Mouse (Mus musculus): ENCODE data around the gene Micu2.
A peak's percentile ranks its signal among the peaks of the same experiment; 100 is the strongest.
"Not testable (repeated sequence)": the region's sequence is repeated elsewhere in the genome, so short reads cannot be mapped to it uniquely, and the experiment has no call there.

The Micu2 gene

GRCm38 (mm10) chr14:57961861-57962260 lies 37.2 kb downstream of the Micu2 start:
- no peak for DNase-seq (ENCODE audit: low read depth)

GRCm38 (mm10) chr14:57951089-57951488 lies 48.0 kb downstream of the Micu2 start:
- peak; percentile 20 for DNase-seq (ENCODE audit: low read depth)

DNA sequence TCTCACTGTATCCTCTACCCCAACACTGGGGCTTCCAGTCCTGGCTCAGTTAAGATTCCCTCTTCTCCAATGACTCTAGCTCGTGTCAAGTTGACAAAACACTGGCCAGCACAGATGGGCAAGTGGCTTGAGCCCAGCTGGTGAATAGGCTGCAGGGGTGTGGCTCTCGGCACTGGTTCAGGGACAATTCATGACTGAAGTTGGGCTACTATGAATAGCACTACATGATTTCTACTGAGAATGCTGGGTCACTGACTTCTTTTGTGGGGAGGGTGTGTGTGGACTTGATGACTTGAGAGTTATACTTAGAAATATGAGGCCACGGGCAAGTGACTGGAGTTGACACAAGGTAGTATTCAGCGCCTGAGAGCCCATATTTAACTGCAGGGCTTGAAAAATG lies 53.2 kb downstream of the Micu2 start:
- DNase-seq (ENCODE audit: low read depth) = no peak

- DNase-seq (ENCODE audit: low read depth) = no peak
These were observed 61.8 kb downstream of the Micu2 start for GRCm38 (mm10) chr14:57937297-57937696.

DNA sequence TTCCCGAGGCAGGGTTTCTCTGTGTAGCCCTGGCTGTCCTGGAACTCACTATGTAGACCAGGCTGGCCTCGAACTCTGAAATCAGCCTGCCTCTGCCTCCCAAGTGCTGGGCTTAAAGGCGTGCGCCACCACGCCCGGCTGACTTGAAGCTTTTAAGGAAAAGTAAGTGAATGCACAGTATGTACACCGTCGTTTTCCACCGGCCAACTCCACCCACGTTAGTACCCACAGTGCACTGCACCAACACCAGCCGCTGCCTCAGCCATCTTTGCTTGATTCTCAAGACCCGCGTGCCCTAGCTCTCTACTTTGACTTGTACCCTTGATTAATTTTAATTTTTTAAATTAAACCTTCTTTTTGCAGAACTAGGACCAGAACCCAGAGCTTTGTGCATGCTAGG lies 64.4 kb downstream of the Micu2 start:
- DNase-seq (ENCODE audit: low read depth) = no peak

DNA sequence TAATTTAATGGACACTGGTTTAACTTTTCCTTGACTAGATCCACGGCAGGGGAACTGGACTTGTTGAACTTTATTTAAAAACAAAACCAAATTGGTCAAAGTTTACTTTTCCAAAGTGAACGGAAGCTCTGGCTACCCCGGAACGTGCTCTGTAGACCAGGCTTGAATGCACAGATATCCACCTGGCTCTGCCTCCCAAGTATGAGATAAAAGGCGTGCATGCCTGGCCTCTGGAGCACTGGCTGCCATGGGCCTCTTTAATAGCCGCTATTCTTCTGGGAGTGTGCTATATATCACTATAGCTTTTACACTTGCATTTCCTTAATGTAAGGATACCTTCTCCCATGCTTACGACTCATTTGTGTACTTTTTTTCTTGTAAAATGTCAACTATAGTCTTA lies 65.5 kb downstream of the Micu2 start:
- no peak for DNase-seq (ENCODE audit: low read depth)

DNA sequence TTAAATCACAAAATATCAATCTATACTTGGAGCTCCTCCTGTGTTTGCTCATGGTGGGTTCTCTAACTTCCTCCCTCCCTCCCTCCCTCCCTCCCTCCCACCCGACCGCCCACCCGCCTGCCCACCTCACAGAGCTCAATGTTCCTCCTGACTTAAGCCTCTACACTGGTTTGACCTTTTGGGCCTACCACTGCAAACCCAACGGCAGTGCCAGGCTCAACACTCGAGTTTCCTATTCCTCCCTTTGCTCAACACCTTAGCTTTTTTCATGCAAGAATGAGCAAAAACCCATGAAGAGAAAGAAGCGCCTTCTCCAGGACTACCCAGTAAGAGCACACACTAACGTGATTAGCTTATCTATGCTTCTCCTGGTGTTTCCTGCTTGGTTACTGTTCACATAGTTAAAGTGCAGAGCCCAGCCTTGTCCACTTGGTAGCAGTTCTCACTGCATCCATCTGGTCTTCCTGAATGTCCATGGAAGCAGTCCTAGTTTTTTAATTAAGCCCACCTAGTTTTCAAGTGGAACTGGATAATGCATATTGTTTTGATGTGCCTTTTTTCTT lies 66.1 kb downstream of the Micu2 start:
- peak; percentile 18 for DNase-seq (ENCODE audit: low read depth)

DNA sequence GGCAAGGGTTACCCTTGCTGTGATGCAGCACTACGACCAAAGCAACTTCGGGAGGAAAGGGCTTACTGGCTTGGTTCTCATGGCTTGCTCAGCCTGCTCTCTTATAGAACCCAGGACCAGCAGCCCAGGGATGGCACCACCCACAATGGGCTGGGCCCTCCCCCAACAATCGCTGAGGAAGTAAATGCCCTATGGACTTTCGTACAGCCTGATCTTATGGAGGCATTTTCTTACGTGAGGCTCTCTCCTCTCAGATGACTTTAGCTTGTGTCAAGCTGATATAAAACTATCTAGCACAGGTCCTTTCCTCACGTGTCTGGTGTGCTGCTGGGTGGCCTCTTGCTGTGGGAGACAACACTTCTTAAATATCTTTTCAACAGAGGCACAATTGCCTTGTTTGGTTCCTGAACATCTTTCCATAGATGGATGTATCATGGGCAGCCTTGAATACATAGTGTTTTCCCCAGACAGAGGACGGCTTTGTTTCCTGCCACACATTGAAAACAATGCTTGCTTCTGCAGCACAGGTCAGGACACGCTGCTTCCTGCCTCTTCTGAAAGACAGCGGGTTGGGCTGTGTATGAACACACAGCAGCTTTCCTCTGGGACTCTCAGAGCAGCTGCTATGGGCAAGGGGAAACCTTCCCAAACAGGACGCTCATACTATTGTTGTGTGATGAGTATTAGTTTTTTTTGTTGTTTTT lies 77.5 kb downstream of the Micu2 start:
- no peak for DNase-seq (ENCODE audit: low read depth)

DNA sequence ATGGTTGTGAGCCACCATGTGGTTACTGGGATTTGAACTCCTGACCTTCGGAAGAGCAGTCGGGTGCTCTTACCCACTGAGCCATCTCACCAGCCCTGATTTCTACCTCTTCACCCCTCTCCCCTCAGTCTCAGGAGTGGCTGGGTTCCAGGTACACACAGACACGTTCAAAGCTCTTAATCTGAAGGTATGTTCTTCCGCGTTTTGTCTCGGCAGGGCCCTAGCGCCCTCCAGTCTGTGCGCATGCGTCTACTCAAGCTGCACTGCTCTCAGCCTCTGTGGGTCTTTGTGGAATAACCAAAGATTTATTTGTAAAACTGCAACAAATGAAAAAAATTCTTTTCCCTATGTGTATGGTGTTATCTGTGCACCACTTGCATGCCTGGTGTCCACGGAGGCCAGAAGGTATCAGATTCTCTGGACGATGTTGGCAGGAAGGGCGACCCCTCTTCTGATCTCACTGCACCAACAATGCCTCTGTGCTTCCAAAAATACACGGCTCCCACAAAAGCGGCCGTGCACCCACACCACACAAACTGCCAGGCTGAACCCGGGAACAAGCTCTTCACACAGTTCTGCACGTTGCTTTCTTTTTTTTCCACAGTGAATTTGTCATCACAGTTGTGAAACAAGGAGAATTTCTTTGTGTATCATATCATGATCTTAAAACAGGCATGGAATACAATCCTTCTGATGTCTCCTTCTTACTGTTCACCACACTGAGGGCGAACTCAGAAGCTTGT lies 78.3 kb downstream of the Micu2 start:
- no peak for DNase-seq (ENCODE audit: low read depth)

DNA sequence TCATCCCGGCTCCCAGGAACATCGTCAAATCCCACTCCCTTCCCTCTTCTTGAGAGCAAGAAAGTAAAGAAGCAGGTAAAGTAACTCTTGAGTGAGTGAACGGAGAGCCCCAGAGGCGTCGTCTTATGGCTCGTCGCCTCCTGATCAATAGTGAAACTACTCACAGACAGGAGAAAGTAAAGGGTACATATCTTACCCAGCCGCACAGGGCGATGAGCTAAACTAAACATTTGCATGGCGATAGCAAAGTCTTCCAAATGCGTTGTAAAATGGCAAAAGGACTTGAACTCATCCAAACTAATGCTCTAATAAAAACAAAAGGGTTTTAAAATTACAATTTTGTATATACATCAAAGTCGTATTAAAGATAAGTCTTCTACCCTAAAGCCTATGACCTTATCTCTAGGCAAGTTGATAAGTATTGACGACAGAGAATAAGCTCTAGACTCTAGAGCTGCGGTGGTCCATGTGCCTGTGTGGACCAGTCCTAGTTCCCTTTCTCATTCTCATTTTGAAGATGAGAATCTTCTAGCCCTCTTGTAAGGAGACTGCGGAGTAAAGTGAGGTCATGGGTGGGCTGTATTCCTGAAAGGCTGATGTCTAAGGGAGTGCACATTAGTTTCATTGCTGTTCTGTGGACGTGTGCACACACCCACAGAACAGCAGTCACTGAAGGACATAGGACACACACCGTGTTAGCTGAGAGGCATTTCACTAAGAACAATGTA lies 79.8 kb downstream of the Micu2 start:
- no peak for DNase-seq (ENCODE audit: low read depth)

- DNase-seq (ENCODE audit: low read depth) = no peak
These were observed 83.7 kb downstream of the Micu2 start for GRCm38 (mm10) chr14:57915341-57915740.

- not testable (repeated sequence) for DNase-seq (ENCODE audit: low read depth)
These were observed 86.7 kb downstream of the Micu2 start for GRCm38 (mm10) chr14:57912211-57913007.

DNA sequence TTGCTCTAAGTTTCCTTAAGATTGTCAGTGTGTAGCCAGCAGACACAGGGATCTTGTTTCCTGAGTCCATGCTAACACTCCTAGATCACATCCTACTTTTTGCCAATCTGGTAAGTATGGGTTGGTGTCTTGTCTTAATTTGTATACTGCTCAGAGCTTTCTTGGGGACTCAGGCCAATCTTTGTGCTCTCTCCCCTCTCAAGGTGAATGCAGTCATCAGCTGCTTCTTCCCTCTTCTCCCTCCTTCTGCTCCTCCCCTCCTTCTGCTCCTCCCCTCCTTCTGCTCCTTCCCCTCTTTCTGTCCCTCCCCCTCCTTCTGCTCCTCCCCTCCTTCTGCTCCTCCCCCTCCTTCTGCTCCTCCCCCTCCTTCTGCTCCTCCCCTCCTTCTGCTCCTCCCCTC lies 87.3 kb downstream of the Micu2 start:
- not testable (repeated sequence) for DNase-seq (ENCODE audit: low read depth)

GRCm38 (mm10) chr14:57911316-57911715 lies 87.7 kb downstream of the Micu2 start:
- DNase-seq (ENCODE audit: low read depth) = no peak

DNA sequence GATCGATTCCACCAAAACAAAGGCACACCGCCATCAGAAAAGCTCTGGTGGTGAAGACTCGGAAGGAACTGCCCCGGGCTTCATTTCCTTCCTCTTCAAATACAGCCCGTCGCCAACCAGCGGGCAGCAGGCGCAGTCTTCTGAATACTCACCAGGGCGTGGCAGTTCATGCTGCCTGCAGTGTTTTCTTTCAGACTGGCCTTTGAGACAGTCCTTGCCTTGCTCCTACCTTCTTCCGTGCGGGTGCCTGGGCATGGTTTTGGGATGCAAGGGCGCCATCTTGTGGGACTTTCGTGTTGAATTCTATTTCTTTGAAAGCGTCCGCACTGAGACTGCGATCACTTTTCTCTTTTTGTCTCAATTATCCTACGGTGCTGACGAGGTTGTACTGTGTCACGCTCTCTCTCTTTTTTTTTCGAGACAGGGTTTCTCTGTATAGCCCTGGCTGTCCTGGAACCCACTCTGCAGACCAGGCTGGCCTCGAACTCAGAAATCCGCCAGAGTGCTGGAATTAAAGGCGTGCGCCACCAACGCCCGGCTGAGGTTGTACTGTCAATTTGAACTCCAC lies 88.5 kb downstream of the Micu2 start:
- DNase-seq (ENCODE audit: low read depth) = peak; percentile 92

GRCm38 (mm10) chr14:57909297-57909696 lies 89.8 kb downstream of the Micu2 start:
- no peak for DNase-seq (ENCODE audit: low read depth)

- DNase-seq (ENCODE audit: low read depth) = no peak
These were observed 90.6 kb downstream of the Micu2 start for GRCm38 (mm10) chr14:57908431-57908830.

- DNase-seq (ENCODE audit: low read depth) = no peak
These were observed 97.1 kb downstream of the Micu2 start for GRCm38 (mm10) chr14:57901998-57902397.

GRCm38 (mm10) chr14:57896882-57897281 lies 102.2 kb downstream of the Micu2 start:
- DNase-seq (ENCODE audit: low read depth) = no peak

GRCm38 (mm10) chr14:57896088-57896871 lies 102.8 kb downstream of the Micu2 start:
- not testable (repeated sequence) for DNase-seq (ENCODE audit: low read depth)

DNA sequence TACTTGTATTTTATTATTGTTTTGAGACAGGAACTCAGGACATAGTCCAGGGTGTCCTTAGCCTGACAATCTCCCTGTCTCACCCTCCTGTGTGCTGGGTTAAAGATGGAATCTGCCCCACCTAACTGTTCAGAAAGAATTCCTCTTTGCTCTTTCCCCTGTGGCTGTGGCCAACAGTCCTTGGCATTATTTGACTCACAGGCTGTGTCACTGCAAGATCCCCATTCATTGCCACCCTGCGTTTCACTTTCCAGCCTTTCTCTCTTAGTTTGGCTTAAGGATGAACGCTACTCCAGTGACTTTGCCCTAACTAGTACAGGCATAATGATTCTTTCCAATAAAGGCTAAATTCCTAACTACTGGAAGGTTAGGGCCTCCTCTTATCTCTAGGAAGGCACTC lies 104.7 kb downstream of the Micu2 start:
- DNase-seq (ENCODE audit: low read depth) = no peak
